Comparison of ENCODE assay signal across 8 mouse cellular contexts in genomic region chr13:68597199-68597598, GRCm38 (mm10). TPM values are rescaled to one million over a fixed set of nuclear protein-coding genes. Genes with fewer than 3 reads are reported as not detected.
DNase-seq lines count a peak whose midpoint lies in the region; ATAC-seq and TF ChIP-seq lines count a peak whose summit lies in the region.
"Had no signal": no experiment of that assay in that cellular context is flagged by ENCODE, and none has a peak within 500 bp of the region (broad histone marks: within the 10 kb centered on the region; RNA-seq: fewer than 3 reads in every experiment).

TSS of gene 1700001L19Rik (plus strand) at chr13:68597421.

- intact Hi-C loops in left cerebral cortex, postnatal 36 days (cut with DNase I): loop anchor here (10.0 kb wide), 1 partner anchor 478 kb away; no protein-coding TSS in a partner anchor

- no peak within 1 kb of the TSS for H3K9ac ChIP-seq in lung, embryonic 16.5 days (ENCODE audit: low read length)
- H3K9ac ChIP-seq in forebrain, embryonic 16.5 days (replicated peaks; ENCODE audit: low read depth, low read length): no peak within 1 kb of the TSS; the same call in 1 of the 2 replicates

- peaks cover 12% of the 10 kb centered on the region for H3K36me3 ChIP-seq in lung, embryonic 16.5 days (ENCODE audit: control insufficient read depth, insufficient read depth, low read length)
- H3K36me3 ChIP-seq in forebrain, embryonic 16.5 days (ENCODE audit: control insufficient read depth, insufficient read depth): peaks cover 11% of the 10 kb centered on the region; the same call in 1 of the 2 replicates

- no peak within 1 kb of the TSS for H3K27ac ChIP-seq in lung, embryonic 16.5 days (ENCODE audit: low read length)
- H3K27ac ChIP-seq in forebrain, embryonic 16.5 days (ENCODE audit: low read length): no peak within 1 kb of the TSS

- no peak for ATAC-seq in lung, embryonic 16.5 days (ENCODE audit: low read depth)
- no peak for ATAC-seq in forebrain, embryonic 16.5 days

- peak within 1 kb of the TSS; percentile 44 for H3K4me2 ChIP-seq in lung, embryonic 16.5 days (ENCODE audit: low read depth, low read length)
- peak within 1 kb of the TSS; percentile 52 for H3K4me2 ChIP-seq in forebrain, embryonic 16.5 days (ENCODE audit: low read length)

- WGBS in lung, embryonic 16.5 days: 7% methylated on average over 10 of the region's 10 CpGs
- WGBS in lung, adult 2 months: 16% methylated on average over 10 of the region's 10 CpGs
- WGBS in forebrain, embryonic 16.5 days: 4% methylated on average over 10 of the region's 10 CpGs

- no peak for DNase-seq in lung, adult 2 months
- DNase-seq in left cerebral cortex, postnatal 36 days (ENCODE audit: low spot score in 2 of 2): peak in 1 of 2 experiments; percentile 52
- DNase-seq in right cerebral cortex, postnatal 25 days: peak; percentile 57
- no peak for DNase-seq in adrenal gland, postnatal 4 days (ENCODE audit: low spot score in 2 of 2)
- DNase-seq in gastrocnemius, postnatal 10 days: no peak

- no peak for TF ChIP-seq POLR2A in lung, adult 2 months (IDR thresholded peaks at IDR 0.05; ENCODE audit: borderline replicate concordance, extremely low read depth, low read depth, low read length)

- no peak for TF ChIP-seq CTCF in lung, adult 2 months (IDR thresholded peaks at IDR 0.05; ENCODE audit: insufficient read depth, low read length)

- H3K4me3 ChIP-seq in lung, embryonic 16.5 days (ENCODE audit: low read length): no peak within 1 kb of the TSS
- H3K4me3 ChIP-seq in lung, adult 2 months (replicated peaks; ENCODE audit: extremely low read depth, low read depth, low read length): no peak within 1 kb of the TSS
- peak within 1 kb of the TSS; percentile 32 for H3K4me3 ChIP-seq in forebrain, embryonic 16.5 days (replicated peaks; ENCODE audit: low read length)

- no peaks in the 10 kb centered on the region for H3K27me3 ChIP-seq in lung, embryonic 16.5 days (ENCODE audit: control insufficient read depth, insufficient read depth, low read depth, low read length)
- no peaks in the 10 kb centered on the region for H3K27me3 ChIP-seq in forebrain, embryonic 16.5 days (replicated peaks; ENCODE audit: control insufficient read depth, insufficient read depth, low read length)

- H3K4me1 ChIP-seq in lung, embryonic 16.5 days (replicated peaks; ENCODE audit: control insufficient read depth, insufficient read depth, low read length): no peaks in the 10 kb centered on the region
- H3K4me1 ChIP-seq in lung, adult 2 months (ENCODE audit: control insufficient read depth, insufficient read depth, low read length): peaks cover 2% of the 10 kb centered on the region; the same call in 1 of the 2 replicates
- peaks cover 2% of the 10 kb centered on the region; the same call in 1 of the 2 replicates for H3K4me1 ChIP-seq in forebrain, embryonic 16.5 days (replicated peaks; ENCODE audit: control insufficient read depth, insufficient read depth, low read length)

- no peaks in the 10 kb centered on the region for H3K9me3 ChIP-seq in lung, embryonic 16.5 days (ENCODE audit: control insufficient read depth, low read length)
- no peaks in the 10 kb centered on the region for H3K9me3 ChIP-seq in forebrain, embryonic 16.5 days (ENCODE audit: control insufficient read depth, low read length)

RNA-seq across cellular contexts. Expression of gene 1700001L19Rik, which starts in this region (rescaled TPM):
- 2.2 and 4.5 TPM in 2 replicates for polyA plus RNA-seq in lung, embryonic 16.5 days (2015; fragmentation: Nextera tagmentation; extraction: Ambion mirVana)
- polyA plus RNA-seq in lung, adult 2 months (2012; rRNA removed): 0.94 and 1.7 TPM in 2 replicates
- 3.9 and 5.6 TPM in 2 replicates for polyA plus RNA-seq in forebrain, embryonic 16.5 days (2015; fragmentation: Nextera tagmentation; extraction: Ambion mirVana)
- 10 to 100 TPM; 18.9 to 22.2 TPM for total RNA-seq in left cerebral cortex, postnatal 36 days (2021)
- under 1 TPM; 0.31 to 0.42 TPM for total RNA-seq in adrenal gland, postnatal 4 days (2021)
- total RNA-seq in gastrocnemius, postnatal 10 days (2021): under 1 TPM in 1 of 2 experiments, not detected in 1; 0.25 TPM
- polyA plus RNA-seq: spleen, adult 2 months had no signal

Comparison
In these comparisons a context has a peak if more than half of its experiments do, and no peak if none do; other contexts are left out.
1. RNA of gene 1700001L19Rik (total RNA-seq): 18.9 to 22.2 TPM in left cerebral cortex, postnatal 36 days; 0.31 to 0.42 TPM in adrenal gland, postnatal 4 days and 0.25 TPM in gastrocnemius, postnatal 10 days; every median in the first group is over 10 times any median in the second.